Mouse (Mus musculus) activated CD4-positive, CD25-positive, alpha-beta regulatory T cell, adult 9 weeks (primary cell): Measurements from ENCODE around the gene Olfr681. TPM values are rescaled to one million over a fixed set of nuclear protein-coding genes. Genes with fewer than 3 reads are reported as not detected.

Experiments used
- polyA plus RNA-seq: library from polyadenylated mRNA; unstranded; fragments of 100-300 nt; shearing (Covaris generic); gene quantifications from one replicate; pipeline ENCODE4 v1.2.1, GENCODE M21; 2017

The Olfr681 gene
- not detected for polyA plus RNA-seq

DNA sequence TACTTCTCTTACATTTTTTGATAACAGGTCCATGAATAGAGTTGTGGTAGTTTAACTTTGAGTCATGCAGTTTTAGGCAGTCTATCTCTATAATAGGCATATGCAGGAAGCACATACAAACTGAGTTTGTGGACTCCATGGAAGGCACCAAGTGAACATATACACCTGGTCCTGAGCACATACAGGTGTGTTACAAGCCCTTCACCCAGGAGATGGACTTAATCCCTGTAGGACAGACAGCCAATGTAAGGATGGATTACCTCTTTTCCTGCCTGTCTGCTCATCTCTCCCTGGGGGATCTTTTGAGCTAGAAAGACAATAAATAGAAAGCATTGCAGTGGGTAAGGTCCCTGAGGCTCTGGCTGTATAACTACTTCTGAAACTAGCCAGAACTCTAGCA, at the start of gene Olfr681:
TSS of gene Olfr681 (plus strand) at position 301 of the 400 bp plus-strand sequence.

DNA sequence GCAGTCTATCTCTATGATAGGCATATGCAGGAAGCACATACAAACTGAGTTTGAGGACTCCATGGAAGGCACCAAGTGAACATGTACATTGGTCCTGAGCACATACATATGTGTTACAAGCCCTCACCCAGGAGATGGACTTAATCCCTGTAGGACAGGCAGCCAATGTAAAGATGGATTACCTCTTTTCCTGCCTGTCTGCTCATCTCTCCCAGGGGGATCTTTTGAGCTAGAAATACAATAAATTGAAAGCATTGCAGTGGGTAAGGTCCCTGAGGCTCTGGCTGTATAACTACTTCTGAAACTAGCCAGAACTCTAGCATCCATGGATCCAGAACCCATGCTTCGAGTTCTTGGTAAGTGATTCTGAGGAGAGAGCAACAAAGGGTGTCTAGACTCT, 35.7 kb upstream of the Olfr681 start, which contains the start of gene Olfr679:
TSS of gene Olfr679 (plus strand) at position 301 of the 400 bp plus-strand sequence.

DNA sequence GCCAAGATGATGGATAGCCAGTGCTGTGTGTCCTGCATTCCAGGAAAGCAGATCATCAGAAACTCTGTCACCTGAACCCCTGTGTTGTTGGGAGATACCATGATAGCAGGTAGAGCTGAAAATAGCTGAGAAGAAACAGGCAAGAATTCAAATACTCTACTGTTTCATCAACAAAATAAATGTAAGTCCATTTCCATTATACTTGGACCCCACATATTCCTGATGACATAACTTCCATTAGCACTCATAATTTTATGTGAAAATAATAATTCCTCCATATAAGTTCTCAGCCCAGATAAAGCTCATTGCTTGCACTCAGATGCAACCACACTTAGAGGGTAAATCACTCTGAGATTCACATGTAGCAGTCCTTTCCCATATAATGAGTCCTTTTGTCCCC, 23.9 kb upstream of the Olfr681 start, which contains the start of gene Olfr680-ps1:
TSS of gene Olfr680-ps1 (minus strand) at position 101 of the 400 bp plus-strand sequence.

DNA sequence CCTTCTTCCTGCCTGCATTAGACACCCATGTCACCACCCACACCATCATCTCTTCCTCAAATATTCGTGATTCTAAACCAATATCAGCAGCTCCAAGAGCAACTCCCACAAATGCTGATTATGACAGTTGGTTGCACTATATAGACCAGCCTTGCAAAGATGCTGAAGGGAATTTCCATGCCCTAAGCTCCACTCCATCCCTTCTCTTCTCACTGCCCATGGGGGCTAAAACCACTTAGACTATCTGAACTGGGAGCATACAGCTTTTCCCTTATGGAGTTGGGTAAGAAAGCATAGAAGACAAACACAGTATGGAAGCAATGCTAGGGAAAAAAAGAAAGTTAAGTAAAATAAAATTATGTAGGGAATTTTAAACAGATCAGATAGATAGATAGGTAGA, 30.3 kb downstream of the Olfr681 start, which contains the start of gene Olfr683:
TSS of gene Olfr683 (minus strand) at position 101 of the 400 bp plus-strand sequence.

DNA sequence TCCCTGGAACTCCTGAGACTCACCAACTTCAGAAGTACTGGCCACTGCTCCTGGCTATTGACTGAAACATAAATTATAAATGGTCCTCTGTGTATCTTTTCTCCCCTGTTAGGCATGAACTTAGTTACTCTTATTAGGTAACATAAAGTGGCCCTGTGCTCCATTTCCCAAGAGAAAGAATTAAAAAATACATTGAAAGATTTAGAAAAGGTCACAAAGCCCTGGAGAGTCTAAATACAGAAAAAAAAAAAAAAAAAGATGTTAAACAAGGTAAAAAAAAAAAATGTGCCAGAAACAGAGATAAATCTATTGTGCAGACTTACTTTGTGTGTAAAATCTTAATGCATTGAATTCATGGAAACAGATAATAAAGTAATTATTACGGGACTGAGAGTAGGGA, 46.9 kb downstream of the Olfr681 start, which contains the start of gene Olfr684:
TSS of gene Olfr684 (minus strand) at position 101 of the 400 bp plus-strand sequence.

Other genes starting within 250 kb of the Olfr681 start
- gene Olfr665, start 238.8 kb upstream of the Olfr681 start, polyA plus RNA-seq, result not detected
- gene Olfr666, start 220.9 kb upstream of the Olfr681 start, polyA plus RNA-seq, result not detected
- gene Olfr667, start 195.4 kb upstream of the Olfr681 start, polyA plus RNA-seq, result not detected
- not detected for gene Olfr668, start 188.8 kb upstream of the Olfr681 start, polyA plus RNA-seq
- gene Olfr669, start 182.6 kb upstream of the Olfr681 start, polyA plus RNA-seq, result not detected
- gene Olfr670, start 154.2 kb upstream of the Olfr681 start, polyA plus RNA-seq, result not detected
- not detected for gene Olfr671, start 137.7 kb upstream of the Olfr681 start, polyA plus RNA-seq
- gene Olfr672, start 114.8 kb upstream of the Olfr681 start, polyA plus RNA-seq, result not detected
- gene Olfr675, start 88.4 kb upstream of the Olfr681 start, polyA plus RNA-seq, result not detected
- not detected for gene Olfr676, start 84.1 kb upstream of the Olfr681 start, polyA plus RNA-seq
- not detected for gene Olfr677, start 65.5 kb upstream of the Olfr681 start, polyA plus RNA-seq
- gene Olfr678, start 52.4 kb upstream of the Olfr681 start, polyA plus RNA-seq, result not detected
- not detected for gene Olfr679, start 35.6 kb upstream of the Olfr681 start, polyA plus RNA-seq
- gene Olfr680-ps1, start 24.0 kb upstream of the Olfr681 start, polyA plus RNA-seq, result not detected
- not detected for gene Olfr683, start 30.2 kb downstream of the Olfr681 start, polyA plus RNA-seq
- not detected for gene Olfr684, start 46.8 kb downstream of the Olfr681 start, polyA plus RNA-seq
- not detected for gene Olfr685, start 69.2 kb downstream of the Olfr681 start, polyA plus RNA-seq
- not detected for gene Olfr686, start 90.6 kb downstream of the Olfr681 start, polyA plus RNA-seq
- gene Olfr688, start 171.3 kb downstream of the Olfr681 start, polyA plus RNA-seq, result not detected
- gene Olfr689, start 194.3 kb downstream of the Olfr681 start, polyA plus RNA-seq, result not detected
- not detected for gene Olfr690, start 217.3 kb downstream of the Olfr681 start, polyA plus RNA-seq
- gene Olfr691, start 225.4 kb downstream of the Olfr681 start, polyA plus RNA-seq, result not detected